Mouse (Mus musculus): ENCODE results near the gene Ttc9c.

DNA sequence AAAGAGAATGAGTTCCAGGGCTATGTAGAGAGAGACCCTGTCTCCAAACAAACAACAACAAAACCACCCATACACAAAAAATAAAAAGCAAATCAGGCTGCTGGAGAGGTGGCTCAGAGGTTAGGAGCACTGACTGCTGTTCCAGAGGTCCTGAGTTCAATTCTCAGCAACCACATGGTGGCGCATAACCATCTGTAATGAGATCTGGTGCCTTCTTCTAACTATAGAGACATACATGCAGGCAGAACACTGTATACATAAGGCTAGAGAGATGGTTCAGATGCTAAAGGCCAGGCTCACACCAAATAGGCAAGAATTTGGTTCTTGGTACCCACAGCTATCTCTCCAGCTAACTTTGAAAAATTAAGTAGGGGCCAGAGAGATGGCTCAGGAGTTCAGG is 39.9 kb upstream of the Ttc9c start:
- no peak; the same call in 1 of the 2 replicates for TF ChIP-seq CTCF (IDR thresholded peaks at IDR 0.05; ENCODE audit: low read depth, low read length)
- TF ChIP-seq TAL1 (conservative IDR thresholded peaks at IDR 0.05; ENCODE audit: low read depth, low read length), result no peak
- TF ChIP-seq GATA2 (IDR thresholded peaks at IDR 0.05; ENCODE audit: borderline replicate concordance, low read depth, low read length), result no peak
